Mouse (Mus musculus) intestine, embryonic 14.5 days (tissue): ENCODE measurements around the gene Prkcg. TPM values are rescaled to one million over a fixed set of nuclear protein-coding genes. Genes with fewer than 3 reads are reported as not detected.
A peak's percentile ranks its signal among the peaks of the same experiment; 100 is the strongest.

Source experiments
- ATAC-seq: fragments of 200-750 bp; cut with Nextera tagmentation; replicated peaks from 2 replicates; pipeline ENCODE4 v1.8.0; 2017; ENCODE audit warnings: low read depth, moderate number of reproducible peaks, moderate TSS enrichment, moderate library complexity; ENCODE audit not compliant: low FRiP score, low TSS enrichment
- DNase-seq: peaks from one replicate; pipeline ENCODE4 v3.0.0-alpha.2; 2018; ENCODE audit warnings: low spot score
- H3K27ac ChIP-seq: fragments of 300-500 bp; sonication (generic); 2 replicates; pipeline ENCODE4 v1.5.1; 2014; ENCODE audit warnings: low read depth, mild to moderate bottlenecking, control low read depth
- H3K27me3 ChIP-seq: fragments of 300-500 bp; sonication (generic); replicated peaks from 2 replicates; pipeline ENCODE4 v1.6.1; 2014; ENCODE audit warnings: low read length, control low read depth; ENCODE audit not compliant: control insufficient read depth, insufficient read depth
- H3K36me3 ChIP-seq: fragments of 300-500 bp; sonication (generic); 2 replicates; pipeline ENCODE4 v1.6.1; 2014; ENCODE audit warnings: low read length, control low read depth; ENCODE audit not compliant: control insufficient read depth, insufficient read depth
- H3K4me1 ChIP-seq: fragments of 300-500 bp; sonication (generic); replicated peaks from 2 replicates; pipeline ENCODE4 v1.6.1; 2014; ENCODE audit warnings: low read length, control low read depth, mixed read lengths; ENCODE audit not compliant: control insufficient read depth, insufficient read depth
- H3K4me2 ChIP-seq: fragments of 300-500 bp; sonication (generic); 2 replicates; pipeline ENCODE4 v1.6.1; 2014; ENCODE audit warnings: low read length
- H3K4me3 ChIP-seq: fragments of 300-500 bp; sonication (generic); 2 replicates; pipeline ENCODE4 v1.5.1; 2014; ENCODE audit warnings: low read depth, low read length, control low read depth, mixed read lengths
- H3K9ac ChIP-seq: fragments of 300-500 bp; sonication (generic); 2 replicates; pipeline ENCODE4 v1.6.1; 2014; ENCODE audit warnings: mild to moderate bottlenecking, low read length
- H3K9me3 ChIP-seq: fragments of 300-500 bp; sonication (generic); 2 replicates; pipeline ENCODE4 v1.6.1; 2016; ENCODE audit warnings: low read length, control low read depth; ENCODE audit not compliant: control insufficient read depth
- WGBS: fragments of 180-500 bp; shearing (Covaris S2); extraction: QIAGEN DNeasy Blood & Tissue Kit; methylation state at CpG from one replicate; pipeline ENCODE4 v1.1.7; 2014; 5-methylcytosine and 5-hydroxymethylcytosine counted together
- polyA plus RNA-seq: library from polyadenylated mRNA; unstranded; fragments of >200 nt; fragmentation: Nextera tagmentation; extraction: Ambion mirVana; gene quantifications from 2 replicates; pipeline ENCODE4 v1.2.1, GENCODE M21; 2014

Gene Prkcg
- polyA plus RNA-seq, 1 experiment from 2014 or later: 0.70 TPM

GRCm38 (mm10) chr7:3368311-3368710 is 79.3 kb downstream of the Prkcg start:
- Histone ChIP-seq H3K27ac (no peak overlapping the region), H3K4me3 (no peak overlapping the region), H3K9me3 (no peaks in the 10 kb centered on the region), H3K9ac (no peak overlapping the region), H3K27me3 (peaks cover 9% of the 10 kb centered on the region; the same call in 1 of the 2 replicates), H3K36me3 (no peaks in the 10 kb centered on the region; the same call in 1 of the 2 replicates), H3K4me2 (no peak overlapping the region), H3K4me1 (0 out of 2 replicates have a peak, but pooled peaks cover 4% of the 10 kb centered on the region)
- WGBS: 29% methylated on average over 12 of the region's 12 CpGs
- no peak for ATAC-seq
- no peak for DNase-seq

- ATAC-seq: no peak
- H3K4me3 ChIP-seq: no peak overlapping the region
- H3K4me1 ChIP-seq: 0 out of 2 replicates have a peak, but pooled peaks cover 4% of the 10 kb centered on the region
- no peaks in the 10 kb centered on the region; the same call in 1 of the 2 replicates for H3K36me3 ChIP-seq
- no peak for DNase-seq
- no peak overlapping the region for H3K4me2 ChIP-seq
- no peak overlapping the region for H3K27ac ChIP-seq
- H3K9ac ChIP-seq: no peak overlapping the region
- 72% methylated on average over 6 of the region's 6 CpGs for WGBS
- H3K9me3 ChIP-seq: no peaks in the 10 kb centered on the region
- H3K27me3 ChIP-seq: peaks cover 9% of the 10 kb centered on the region; the same call in 1 of the 2 replicates
These were observed 80.2 kb downstream of the Prkcg start for GRCm38 (mm10) chr7:3369189-3369588.

- Histone ChIP-seq H3K4me2 (no peak overlapping the region), H3K4me1 (0 out of 2 replicates have a peak, but pooled peaks cover 4% of the 10 kb centered on the region), H3K36me3 (no peaks in the 10 kb centered on the region), H3K9me3 (no peaks in the 10 kb centered on the region), H3K9ac (no peak overlapping the region), H3K27ac (0 out of 2 replicates have a peak overlapping the region, but pooled peaks have one; percentile 27), H3K27me3 (peaks cover 9% of the 10 kb centered on the region; the same call in 1 of the 2 replicates), H3K4me3 (no peak overlapping the region)
- WGBS: 46% methylated on average over 4 of the region's 4 CpGs
- no peak for DNase-seq
- no peak for ATAC-seq
These were observed 81.4 kb downstream of the Prkcg start for GRCm38 (mm10) chr7:3370407-3370806.

GRCm38 (mm10) chr7:3372376-3372775 is 83.4 kb downstream of the Prkcg start:
- H3K9me3 ChIP-seq: no peaks in the 10 kb centered on the region
- H3K9ac ChIP-seq: no peak overlapping the region
- no peak overlapping the region for H3K4me2 ChIP-seq
- H3K36me3 ChIP-seq: no peaks in the 10 kb centered on the region
- no peaks in the 10 kb centered on the region for H3K27me3 ChIP-seq
- DNase-seq (no peak), ATAC-seq (no peak)
- WGBS: 75% methylated on average over 2 of the region's 2 CpGs
- H3K27ac ChIP-seq: no peak overlapping the region
- H3K4me1 ChIP-seq: 0 out of 2 replicates have a peak, but pooled peaks cover 4% of the 10 kb centered on the region
- no peak overlapping the region for H3K4me3 ChIP-seq

- no peak overlapping the region for H3K4me3 ChIP-seq
- H3K4me1 ChIP-seq: no peaks in the 10 kb centered on the region
- H3K9me3 ChIP-seq: no peaks in the 10 kb centered on the region
- no peaks in the 10 kb centered on the region for H3K36me3 ChIP-seq
- no peaks in the 10 kb centered on the region for H3K27me3 ChIP-seq
- H3K27ac ChIP-seq: no peak overlapping the region
- DNase-seq (no peak), ATAC-seq (no peak)
- 86% methylated on average over 8 of the region's 8 CpGs for WGBS
- no peak overlapping the region for H3K9ac ChIP-seq
- H3K4me2 ChIP-seq: no peak overlapping the region
These were observed 84.8 kb downstream of the Prkcg start for GRCm38 (mm10) chr7:3373754-3374153.

- H3K9me3 ChIP-seq: no peaks in the 10 kb centered on the region
- no peaks in the 10 kb centered on the region for H3K36me3 ChIP-seq
- H3K9ac ChIP-seq: no peak overlapping the region
- H3K4me3 ChIP-seq: no peak overlapping the region
- no peak for ATAC-seq
- H3K27me3 ChIP-seq: no peaks in the 10 kb centered on the region
- H3K4me1 ChIP-seq: no peaks in the 10 kb centered on the region
- H3K27ac ChIP-seq: no peak overlapping the region
- 61% methylated on average over 4 of the region's 4 CpGs for WGBS
- no peak overlapping the region for H3K4me2 ChIP-seq
- no peak for DNase-seq
These were observed 87.9 kb downstream of the Prkcg start for GRCm38 (mm10) chr7:3376831-3377230.

Other genes with a start within 250 kb of the Prkcg start
- not detected in 2 replicates for gene AU018091, start 120.0 kb upstream of the Prkcg start, polyA plus RNA-seq
- gene Nlrp12, start 39.4 kb upstream of the Prkcg start, polyA plus RNA-seq: 0.07 TPM in 1 of 2 replicates, not detected in the other
- gene Myadm, start 99 bp upstream of the Prkcg start, polyA plus RNA-seq: 182 and 192 TPM in 2 replicates
- gene Cacng7, start 43.8 kb downstream of the Prkcg start, polyA plus RNA-seq: 1.9 and 2.7 TPM in 2 replicates
- gene Cacng8, start 101.5 kb downstream of the Prkcg start, polyA plus RNA-seq: 2.5 and 3.1 TPM in 2 replicates
- gene Cacng6, start 135.0 kb downstream of the Prkcg start, polyA plus RNA-seq: 0.13 TPM in 1 of 2 replicates, not detected in the other
- gene Tarm1, start 213.4 kb downstream of the Prkcg start, polyA plus RNA-seq: 0.16 TPM in 1 of 2 replicates, not detected in the other